Mouse (Mus musculus): Measurements from ENCODE around the gene Gm28051. TPM values are rescaled to one million over a fixed set of nuclear protein-coding genes. Genes with fewer than 3 reads are reported as not detected.

Gm28051 gene
- polyA plus RNA-seq, 1 experiment from 2014 or later: not detected

GRCm38 (mm10) chr12:102699156-102699555 lies 58.4 kb downstream of the Gm28051 start:
- Histone ChIP-seq H3K4me1 (ENCODE audit: control insufficient read depth, insufficient read depth, low read length) (peaks cover 50% of the 10 kb centered on the region), H3K9ac (ENCODE audit: low read depth, low read length) (no peak overlapping the region), H3K9me3 (ENCODE audit: control insufficient read depth, low read length) (no peaks in the 10 kb centered on the region), H3K27me3 (ENCODE audit: control insufficient read depth, insufficient read depth, low read length) (no peaks in the 10 kb centered on the region), H3K4me2 (replicated peaks; ENCODE audit: low read depth, low read length) (no peak overlapping the region), H3K4me3 (ENCODE audit: low read length) (no peak overlapping the region), H3K36me3 (ENCODE audit: control insufficient read depth, insufficient read depth, low read length) (no peaks in the 10 kb centered on the region), H3K27ac (ENCODE audit: low read depth, low read length) (no peak overlapping the region)
- WGBS: 33% methylated on average over 1 of the region's 1 CpGs
- ATAC-seq (ENCODE audit: low FRiP score, low TSS enrichment): no peak

GRCm38 (mm10) chr12:102698089-102698684 lies 59.4 kb downstream of the Gm28051 start:
- ATAC-seq (ENCODE audit: low FRiP score, low TSS enrichment): no peak
- H3K9me3 ChIP-seq (ENCODE audit: control insufficient read depth, low read length): no peaks in the 10 kb centered on the region
- no peaks in the 10 kb centered on the region for H3K36me3 ChIP-seq (ENCODE audit: control insufficient read depth, insufficient read depth, low read length)
- peak overlapping the region; percentile 23; the same call in 1 of the 2 replicates for H3K9ac ChIP-seq (ENCODE audit: low read depth, low read length)
- H3K27ac ChIP-seq (ENCODE audit: low read depth, low read length): no peak overlapping the region
- WGBS: 33% methylated on average over 1 of the region's 1 CpGs
- H3K4me3 ChIP-seq (ENCODE audit: low read length): no peak overlapping the region
- H3K4me1 ChIP-seq (ENCODE audit: control insufficient read depth, insufficient read depth, low read length): peaks cover 40% of the 10 kb centered on the region
- H3K4me2 ChIP-seq (replicated peaks; ENCODE audit: low read depth, low read length): no peak overlapping the region
- no peaks in the 10 kb centered on the region for H3K27me3 ChIP-seq (ENCODE audit: control insufficient read depth, insufficient read depth, low read length)

GRCm38 (mm10) chr12:102697381-102697780 lies 60.2 kb downstream of the Gm28051 start:
- Histone ChIP-seq H3K9me3 (ENCODE audit: control insufficient read depth, low read length) (no peaks in the 10 kb centered on the region), H3K4me2 (replicated peaks; ENCODE audit: low read depth, low read length) (no peak overlapping the region), H3K27me3 (ENCODE audit: control insufficient read depth, insufficient read depth, low read length) (no peaks in the 10 kb centered on the region), H3K36me3 (ENCODE audit: control insufficient read depth, insufficient read depth, low read length) (no peaks in the 10 kb centered on the region), H3K27ac (ENCODE audit: low read depth, low read length) (no peak overlapping the region), H3K9ac (ENCODE audit: low read depth, low read length) (no peak overlapping the region), H3K4me1 (ENCODE audit: control insufficient read depth, insufficient read depth, low read length) (peaks cover 34% of the 10 kb centered on the region), H3K4me3 (ENCODE audit: low read length) (no peak overlapping the region)
- no peak for ATAC-seq (ENCODE audit: low FRiP score, low TSS enrichment)
- WGBS: 33% methylated on average over 7 of the region's 7 CpGs

- ATAC-seq (ENCODE audit: low FRiP score, low TSS enrichment): no peak
- Histone ChIP-seq H3K4me3 (ENCODE audit: low read length) (no peak overlapping the region), H3K9me3 (ENCODE audit: control insufficient read depth, low read length) (no peaks in the 10 kb centered on the region), H3K27me3 (ENCODE audit: control insufficient read depth, insufficient read depth, low read length) (no peaks in the 10 kb centered on the region), H3K9ac (ENCODE audit: low read depth, low read length) (no peak overlapping the region), H3K4me2 (replicated peaks; ENCODE audit: low read depth, low read length) (no peak overlapping the region), H3K4me1 (ENCODE audit: control insufficient read depth, insufficient read depth, low read length) (peaks cover 35% of the 10 kb centered on the region), H3K36me3 (ENCODE audit: control insufficient read depth, insufficient read depth, low read length) (no peaks in the 10 kb centered on the region), H3K27ac (ENCODE audit: low read depth, low read length) (no peak overlapping the region)
- WGBS: 88% methylated on average over 14 of the region's 14 CpGs
Measured at GRCm38 (mm10) chr12:102696635-102697354, 60.8 kb downstream of the Gm28051 start.

GRCm38 (mm10) chr12:102695369-102696239 lies 62.0 kb downstream of the Gm28051 start:
- 59% methylated on average over 18 of the region's 18 CpGs for WGBS
- no peak overlapping the region for H3K4me2 ChIP-seq (replicated peaks; ENCODE audit: low read depth, low read length)
- H3K9ac ChIP-seq (ENCODE audit: low read depth, low read length): no peak overlapping the region
- no peak overlapping the region for H3K27ac ChIP-seq (ENCODE audit: low read depth, low read length)
- H3K27me3 ChIP-seq (ENCODE audit: control insufficient read depth, insufficient read depth, low read length): no peaks in the 10 kb centered on the region
- H3K36me3 ChIP-seq (ENCODE audit: control insufficient read depth, insufficient read depth, low read length): no peaks in the 10 kb centered on the region
- H3K9me3 ChIP-seq (ENCODE audit: control insufficient read depth, low read length): no peaks in the 10 kb centered on the region
- H3K4me3 ChIP-seq (ENCODE audit: low read length): no peak overlapping the region
- ATAC-seq (ENCODE audit: low FRiP score, low TSS enrichment): no peak
- H3K4me1 ChIP-seq (ENCODE audit: control insufficient read depth, insufficient read depth, low read length): peaks cover 43% of the 10 kb centered on the region

- H3K27me3 ChIP-seq (ENCODE audit: control insufficient read depth, insufficient read depth, low read length): no peaks in the 10 kb centered on the region
Measured at GRCm38 (mm10) chr12:102691761-102692160, 65.8 kb downstream of the Gm28051 start.

GRCm38 (mm10) chr12:102691180-102691579 lies 66.4 kb downstream of the Gm28051 start:
- no peak overlapping the region for H3K9ac ChIP-seq (ENCODE audit: low read depth, low read length)
- H3K4me1 ChIP-seq (ENCODE audit: control insufficient read depth, insufficient read depth, low read length): peaks cover 19% of the 10 kb centered on the region; the same call in 1 of the 2 replicates
- no peaks in the 10 kb centered on the region for H3K27me3 ChIP-seq (ENCODE audit: control insufficient read depth, insufficient read depth, low read length)
- H3K4me3 ChIP-seq (ENCODE audit: low read length): no peak overlapping the region
- H3K9me3 ChIP-seq (ENCODE audit: control insufficient read depth, low read length): no peaks in the 10 kb centered on the region
- H3K4me2 ChIP-seq (replicated peaks; ENCODE audit: low read depth, low read length): no peak overlapping the region
- no peak overlapping the region; the same call in 1 of the 2 replicates for H3K27ac ChIP-seq (ENCODE audit: low read depth, low read length)
- ATAC-seq (ENCODE audit: low FRiP score, low TSS enrichment): peak; percentile 25; the same call in 1 of the 2 replicates
- H3K36me3 ChIP-seq (ENCODE audit: control insufficient read depth, insufficient read depth, low read length): no peaks in the 10 kb centered on the region
- 25% methylated on average over 11 of the region's 11 CpGs for WGBS

More at GRCm38 (mm10) chr12:102691761-102692160, 65.8 kb downstream of the Gm28051 start:
- no peak for ATAC-seq (ENCODE audit: low FRiP score, low TSS enrichment)
- no peaks in the 10 kb centered on the region for H3K9me3 ChIP-seq (ENCODE audit: control insufficient read depth, low read length)
- H3K4me3 ChIP-seq (ENCODE audit: low read length): no peak overlapping the region
- no peaks in the 10 kb centered on the region for H3K36me3 ChIP-seq (ENCODE audit: control insufficient read depth, insufficient read depth, low read length)
- H3K4me2 ChIP-seq (replicated peaks; ENCODE audit: low read depth, low read length): no peak overlapping the region
- no peak overlapping the region for H3K9ac ChIP-seq (ENCODE audit: low read depth, low read length)
- no peak overlapping the region for H3K27ac ChIP-seq (ENCODE audit: low read depth, low read length)
- peaks cover 21% of the 10 kb centered on the region for H3K4me1 ChIP-seq (ENCODE audit: control insufficient read depth, insufficient read depth, low read length)
- 40% methylated on average over 5 of the region's 7 CpGs for WGBS

- Histone ChIP-seq H3K27ac (ENCODE audit: low read depth, low read length) (no peak overlapping the region), H3K4me1 (ENCODE audit: control insufficient read depth, insufficient read depth, low read length) (peaks cover 20% of the 10 kb centered on the region; the same call in 1 of the 2 replicates), H3K36me3 (ENCODE audit: control insufficient read depth, insufficient read depth, low read length) (no peaks in the 10 kb centered on the region), H3K9ac (ENCODE audit: low read depth, low read length) (no peak overlapping the region), H3K4me2 (replicated peaks; ENCODE audit: low read depth, low read length) (no peak overlapping the region), H3K27me3 (ENCODE audit: control insufficient read depth, insufficient read depth, low read length) (no peaks in the 10 kb centered on the region), H3K9me3 (ENCODE audit: control insufficient read depth, low read length) (no peaks in the 10 kb centered on the region), H3K4me3 (ENCODE audit: low read length) (no peak overlapping the region)
- ATAC-seq (ENCODE audit: low FRiP score, low TSS enrichment): no peak
- WGBS: 78% methylated on average over 15 of the region's 15 CpGs
Measured at GRCm38 (mm10) chr12:102689773-102690563, 67.6 kb downstream of the Gm28051 start.
